Mouse (Mus musculus): Measurements from ENCODE around the gene Tspoap1. TPM values are rescaled to one million over a fixed set of nuclear protein-coding genes. Genes with fewer than 3 reads are reported as not detected.

Gene Tspoap1
- polyA plus RNA-seq (2015; fragmentation: Nextera tagmentation; extraction: Ambion mirVana): 0.47 and 0.51 TPM in 2 replicates

- no peak within 1 kb of the TSS for H3K4me2 ChIP-seq
- no peaks in the 10 kb centered on the region for H3K36me3 ChIP-seq
- H3K4me1 ChIP-seq: peaks cover 17% of the 10 kb centered on the region
- H3K27me3 ChIP-seq (replicated peaks): peaks cover 74% of the 10 kb centered on the region
- H3K27ac ChIP-seq (replicated peaks): no peak within 1 kb of the TSS
- no peaks in the 10 kb centered on the region for H3K9me3 ChIP-seq
- no peak for ATAC-seq (ENCODE audit: extremely low read depth, insufficient number of reproducible peaks, low FRiP score, low TSS enrichment)
- H3K9ac ChIP-seq: no peak within 1 kb of the TSS
- no peak within 1 kb of the TSS for H3K4me3 ChIP-seq
- 7% methylated on average over 23 of the region's 23 CpGs for WGBS
Observed at GRCm38 (mm10) chr11:87760301-87761081, at the start of gene Tspoap1. TSS of gene Tspoap1 (plus strand) at chr11:87760541.

GRCm38 (mm10) chr11:87712188-87712587 lies 48.2 kb upstream of the Tspoap1 start:
- no peak overlapping the region for H3K4me3 ChIP-seq
- H3K36me3 ChIP-seq: no peaks in the 10 kb centered on the region
- H3K4me2 ChIP-seq: no peak overlapping the region
- H3K27me3 ChIP-seq (replicated peaks): peaks cover 41% of the 10 kb centered on the region
- no peaks in the 10 kb centered on the region for H3K9me3 ChIP-seq
- peaks cover 21% of the 10 kb centered on the region for H3K4me1 ChIP-seq
- no peak overlapping the region for H3K27ac ChIP-seq (replicated peaks)
- WGBS: 47% methylated on average over 4 of the region's 4 CpGs
- ATAC-seq (ENCODE audit: extremely low read depth, insufficient number of reproducible peaks, low FRiP score, low TSS enrichment): no peak
- no peak overlapping the region for H3K9ac ChIP-seq

GRCm38 (mm10) chr11:87715999-87716398 lies 44.3 kb upstream of the Tspoap1 start:
- H3K4me1 ChIP-seq: no peaks in the 10 kb centered on the region
- H3K27me3 ChIP-seq (replicated peaks): peaks cover 18% of the 10 kb centered on the region
- no peak overlapping the region for H3K9ac ChIP-seq
- H3K36me3 ChIP-seq: 0 out of 2 replicates have a peak, but pooled peaks cover 2% of the 10 kb centered on the region
- H3K27ac ChIP-seq (replicated peaks): no peak overlapping the region
- no peak overlapping the region for H3K4me2 ChIP-seq
- no peak overlapping the region for H3K4me3 ChIP-seq
- WGBS: 80% methylated on average over 4 of the region's 4 CpGs
- ATAC-seq (ENCODE audit: extremely low read depth, insufficient number of reproducible peaks, low FRiP score, low TSS enrichment): no peak
- no peaks in the 10 kb centered on the region for H3K9me3 ChIP-seq

- H3K27ac ChIP-seq (replicated peaks): no peak overlapping the region
- H3K4me3 ChIP-seq: no peak overlapping the region
- H3K36me3 ChIP-seq: 0 out of 2 replicates have a peak, but pooled peaks cover 2% of the 10 kb centered on the region
- no peaks in the 10 kb centered on the region for H3K9me3 ChIP-seq
- no peak overlapping the region for H3K4me2 ChIP-seq
- no peak for ATAC-seq (ENCODE audit: extremely low read depth, insufficient number of reproducible peaks, low FRiP score, low TSS enrichment)
- WGBS: 71% methylated on average over 7 of the region's 7 CpGs
- H3K9ac ChIP-seq: no peak overlapping the region
- peaks cover 2% of the 10 kb centered on the region for H3K4me1 ChIP-seq
- H3K27me3 ChIP-seq (replicated peaks): peaks cover 14% of the 10 kb centered on the region; the same call in 1 of the 2 replicates
Observed at GRCm38 (mm10) chr11:87719526-87719925, 40.8 kb upstream of the Tspoap1 start.

GRCm38 (mm10) chr11:87720324-87720723 lies 40.0 kb upstream of the Tspoap1 start:
- Histone ChIP-seq H3K9me3 (no peaks in the 10 kb centered on the region), H3K36me3 (0 out of 2 replicates have a peak, but pooled peaks cover 2% of the 10 kb centered on the region), H3K4me3 (no peak overlapping the region), H3K9ac (no peak overlapping the region), H3K27ac (replicated peaks) (no peak overlapping the region), H3K4me2 (no peak overlapping the region), H3K27me3 (replicated peaks) (peaks cover 14% of the 10 kb centered on the region; the same call in 1 of the 2 replicates), H3K4me1 (peaks cover 10% of the 10 kb centered on the region)
- WGBS: 38% methylated on average over 9 of the region's 9 CpGs
- no peak for ATAC-seq (ENCODE audit: extremely low read depth, insufficient number of reproducible peaks, low FRiP score, low TSS enrichment)

- H3K36me3 ChIP-seq: 0 out of 2 replicates have a peak, but pooled peaks cover 2% of the 10 kb centered on the region
- peaks cover 15% of the 10 kb centered on the region for H3K4me1 ChIP-seq
- no peak overlapping the region for H3K27ac ChIP-seq (replicated peaks)
- no peaks in the 10 kb centered on the region for H3K9me3 ChIP-seq
- H3K9ac ChIP-seq: no peak overlapping the region
- no peak for ATAC-seq (ENCODE audit: extremely low read depth, insufficient number of reproducible peaks, low FRiP score, low TSS enrichment)
- no peak overlapping the region for H3K4me3 ChIP-seq
- WGBS: 73% methylated on average over 9 of the region's 9 CpGs
- peaks cover 14% of the 10 kb centered on the region; the same call in 1 of the 2 replicates for H3K27me3 ChIP-seq (replicated peaks)
- no peak overlapping the region for H3K4me2 ChIP-seq
Observed at GRCm38 (mm10) chr11:87720839-87721238, 39.5 kb upstream of the Tspoap1 start.

- Histone ChIP-seq H3K4me3 (no peak overlapping the region), H3K27me3 (replicated peaks) (peaks cover 14% of the 10 kb centered on the region; the same call in 1 of the 2 replicates), H3K9me3 (no peaks in the 10 kb centered on the region), H3K4me1 (peaks cover 28% of the 10 kb centered on the region), H3K36me3 (0 out of 2 replicates have a peak, but pooled peaks cover 2% of the 10 kb centered on the region), H3K9ac (no peak overlapping the region), H3K27ac (replicated peaks) (no peak overlapping the region), H3K4me2 (no peak overlapping the region)
- 78% methylated on average over 3 of the region's 3 CpGs for WGBS
- no peak for ATAC-seq (ENCODE audit: extremely low read depth, insufficient number of reproducible peaks, low FRiP score, low TSS enrichment)
Observed at GRCm38 (mm10) chr11:87722168-87722567, 38.2 kb upstream of the Tspoap1 start.

GRCm38 (mm10) chr11:87722891-87723290 lies 37.5 kb upstream of the Tspoap1 start:
- no peak for ATAC-seq (ENCODE audit: extremely low read depth, insufficient number of reproducible peaks, low FRiP score, low TSS enrichment)
- 84% methylated on average over 4 of the region's 4 CpGs for WGBS
- H3K4me2 ChIP-seq: no peak overlapping the region

GRCm38 (mm10) chr11:87725515-87725914 lies 34.8 kb upstream of the Tspoap1 start:
- Histone ChIP-seq H3K4me3 (no peak overlapping the region), H3K36me3 (no peaks in the 10 kb centered on the region), H3K4me2 (peak overlapping the region; percentile 47), H3K9me3 (no peaks in the 10 kb centered on the region), H3K27ac (replicated peaks) (peak overlapping the region; percentile 80), H3K4me1 (peaks cover 47% of the 10 kb centered on the region), H3K27me3 (replicated peaks) (peaks cover 13% of the 10 kb centered on the region; the same call in 1 of the 2 replicates), H3K9ac (peak overlapping the region; percentile 61)
- ATAC-seq (ENCODE audit: extremely low read depth, insufficient number of reproducible peaks, low FRiP score, low TSS enrichment): no peak

More at GRCm38 (mm10) chr11:87722891-87723290, 37.5 kb upstream of the Tspoap1 start:
- Histone ChIP-seq H3K9ac (no peak overlapping the region), H3K9me3 (no peaks in the 10 kb centered on the region), H3K27me3 (replicated peaks) (peaks cover 17% of the 10 kb centered on the region; the same call in 1 of the 2 replicates), H3K27ac (replicated peaks) (no peak overlapping the region), H3K4me3 (no peak overlapping the region), H3K4me1 (peaks cover 33% of the 10 kb centered on the region), H3K36me3 (0 out of 2 replicates have a peak, but pooled peaks cover 2% of the 10 kb centered on the region)

- Histone ChIP-seq H3K4me3 (no peak overlapping the region), H3K4me1 (peaks cover 47% of the 10 kb centered on the region), H3K4me2 (peak overlapping the region; percentile 47), H3K27ac (replicated peaks) (peak overlapping the region; percentile 80), H3K27me3 (replicated peaks) (peaks cover 8% of the 10 kb centered on the region; the same call in 1 of the 2 replicates), H3K36me3 (no peaks in the 10 kb centered on the region), H3K9me3 (no peaks in the 10 kb centered on the region), H3K9ac (peak overlapping the region; percentile 61)
- peak; percentile 58 for ATAC-seq (ENCODE audit: extremely low read depth, insufficient number of reproducible peaks, low FRiP score, low TSS enrichment)
- 4% methylated on average over 6 of the region's 6 CpGs for WGBS
Observed at GRCm38 (mm10) chr11:87725964-87726562, 34.3 kb upstream of the Tspoap1 start.

- peak overlapping the region; percentile 61 for H3K9ac ChIP-seq
- no peak overlapping the region for H3K4me3 ChIP-seq
- no peaks in the 10 kb centered on the region for H3K9me3 ChIP-seq
- peak overlapping the region; percentile 47; the same call in 1 of the 2 replicates for H3K4me2 ChIP-seq
- H3K4me1 ChIP-seq: peaks cover 47% of the 10 kb centered on the region
- WGBS: 65% methylated on average over 11 of the region's 11 CpGs
- peaks cover 4% of the 10 kb centered on the region; the same call in 1 of the 2 replicates for H3K27me3 ChIP-seq (replicated peaks)
- H3K27ac ChIP-seq (replicated peaks): peak overlapping the region; percentile 80
- no peak for ATAC-seq (ENCODE audit: extremely low read depth, insufficient number of reproducible peaks, low FRiP score, low TSS enrichment)
- no peaks in the 10 kb centered on the region for H3K36me3 ChIP-seq
Observed at GRCm38 (mm10) chr11:87727021-87727420, 33.3 kb upstream of the Tspoap1 start.
